Mouse (Mus musculus): ENCODE results near the gene Zdhhc11. TPM values are rescaled to one million over a fixed set of nuclear protein-coding genes. Genes with fewer than 3 reads are reported as not detected.

Gene Zdhhc11
- polyA plus RNA-seq, 1 experiment: not detected

DNA sequence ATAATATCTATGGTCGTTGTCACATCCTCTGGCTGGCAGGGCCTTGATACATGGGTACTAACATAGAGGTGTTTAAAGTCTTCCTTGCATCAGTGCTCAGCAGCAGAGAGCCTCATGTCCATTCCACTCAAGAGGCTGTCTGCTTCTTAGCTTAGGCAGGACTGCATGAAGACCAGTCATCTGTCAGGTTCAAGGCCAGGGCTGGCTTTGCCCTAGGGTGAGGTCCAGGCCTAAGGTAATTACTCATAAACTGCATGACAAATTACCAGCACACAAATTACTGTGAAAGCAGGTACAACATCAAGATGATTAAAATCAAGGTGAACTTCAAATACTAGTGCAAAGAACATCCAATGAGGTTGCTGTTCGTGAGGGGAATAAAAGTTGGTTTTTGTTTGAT lies 72.1 kb downstream of the Zdhhc11 start:
- peaks cover 13% of the 10 kb centered on the region for H3K36me3 ChIP-seq (ENCODE audit: control insufficient read depth, insufficient read depth, low read length)
- no peak overlapping the region for H3K27ac ChIP-seq (ENCODE audit: insufficient read depth, low read depth, low read length)
- no peak for TF ChIP-seq CTCF (IDR thresholded peaks at IDR 0.05; ENCODE audit: extremely low read depth, insufficient read length, insufficient replicate concordance, low read depth, low read length)
- no peak for TF ChIP-seq POLR2A (IDR thresholded peaks at IDR 0.05; ENCODE audit: low read depth, low read length)
- H3K4me3 ChIP-seq (ENCODE audit: low read depth, low read length): no peak overlapping the region
- 91% methylated on average over 2 of the region's 2 CpGs for WGBS
- H3K4me1 ChIP-seq (ENCODE audit: control insufficient read depth, insufficient read depth, insufficient read length, low read length): no peaks in the 10 kb centered on the region
- no peaks in the 10 kb centered on the region for H3K27me3 ChIP-seq (ENCODE audit: control insufficient read depth, insufficient read depth, low read length)

DNA sequence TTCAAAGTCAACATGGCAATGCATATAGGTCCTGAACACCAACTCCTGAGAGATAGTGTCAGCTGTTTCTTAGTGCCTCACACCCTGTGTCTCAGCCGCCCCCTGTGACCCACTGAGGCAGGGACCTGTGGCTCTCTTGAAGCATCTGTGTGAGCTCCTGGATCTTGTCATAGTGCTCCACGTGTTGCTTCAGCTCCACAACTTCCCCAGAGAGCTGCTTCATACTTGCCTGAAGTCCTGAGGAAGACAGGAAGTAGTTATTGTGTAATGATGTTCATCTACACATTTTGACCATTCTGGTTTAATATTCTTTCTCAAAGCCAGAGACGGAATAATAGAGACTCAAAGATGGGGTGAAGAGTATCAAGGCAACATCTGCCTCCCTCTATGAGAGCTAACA lies 76.3 kb downstream of the Zdhhc11 start:
- H3K4me3 ChIP-seq (ENCODE audit: low read depth, low read length): no peak overlapping the region
- 0 out of 2 replicates have a peak, but pooled peaks cover 2% of the 10 kb centered on the region for H3K36me3 ChIP-seq (ENCODE audit: control insufficient read depth, insufficient read depth, low read length)
- 87% methylated on average over 3 of the region's 3 CpGs for WGBS
- H3K27ac ChIP-seq (ENCODE audit: insufficient read depth, low read depth, low read length): no peak overlapping the region
- TF ChIP-seq POLR2A (IDR thresholded peaks at IDR 0.05; ENCODE audit: low read depth, low read length) (no peak), CTCF (IDR thresholded peaks at IDR 0.05; ENCODE audit: extremely low read depth, insufficient read length, insufficient replicate concordance, low read depth, low read length) (no peak)
- H3K4me1 ChIP-seq (ENCODE audit: control insufficient read depth, insufficient read depth, insufficient read length, low read length): no peaks in the 10 kb centered on the region
- no peaks in the 10 kb centered on the region for H3K27me3 ChIP-seq (ENCODE audit: control insufficient read depth, insufficient read depth, low read length)

Other genes with a start within 250 kb of the Zdhhc11 start
- 74.3 and 147 TPM in 2 replicates for gene Slc12a7, start 230.8 kb upstream of the Zdhhc11 start, polyA plus RNA-seq (2012; rRNA removed)
- gene Nkd2, start 116.2 kb upstream of the Zdhhc11 start, polyA plus RNA-seq (2012; rRNA removed): 5.0 and 10.1 TPM in 2 replicates
- gene Trip13, start 26.1 kb upstream of the Zdhhc11 start, polyA plus RNA-seq (2012; rRNA removed): 0.22 and 0.82 TPM in 2 replicates
- gene Brd9, start 26.0 kb upstream of the Zdhhc11 start, polyA plus RNA-seq (2012; rRNA removed): 7.9 and 18.9 TPM in 2 replicates
- 3.2 and 9.9 TPM in 2 replicates for gene Tppp, start 45.6 kb downstream of the Zdhhc11 start, polyA plus RNA-seq (2012; rRNA removed)
- gene Cep72, start 98.4 kb downstream of the Zdhhc11 start, polyA plus RNA-seq (2012; rRNA removed): 0.70 and 1.4 TPM in 2 replicates
- 93.4 and 151 TPM in 2 replicates for gene Slc9a3, start 157.6 kb downstream of the Zdhhc11 start, polyA plus RNA-seq (2012; rRNA removed)
- gene Exoc3, start 244.9 kb downstream of the Zdhhc11 start, polyA plus RNA-seq (2012; rRNA removed): 18.2 and 45.1 TPM in 2 replicates

Measured in small intestine, adult 2 months (tissue).